Mouse (Mus musculus): Measurements from ENCODE around the gene Cysltr1.

The Cysltr1 gene

GRCm38 (mm10) chrX:106603386-106603785 lies at the start of gene Cysltr1:
Cysltr1 (minus strand) TSS chrX:106603679.
- DNase-seq (ENCODE audit: low spot score in 2 of 2): peak in 1 of 2 experiments; percentile 0

- DNase-seq (ENCODE audit: low spot score in 2 of 2): no peak
Measured at GRCm38 (mm10) chrX:106634799-106635541, 31.5 kb upstream of the Cysltr1 start.

GRCm38 (mm10) chrX:106633543-106633942 lies 30.1 kb upstream of the Cysltr1 start:
- no peak for DNase-seq (ENCODE audit: low spot score in 2 of 2)

- DNase-seq (ENCODE audit: low spot score in 2 of 2): no peak
Measured at GRCm38 (mm10) chrX:106628514-106628913, 25.0 kb upstream of the Cysltr1 start.

GRCm38 (mm10) chrX:106623667-106624066 lies 20.2 kb upstream of the Cysltr1 start:
- DNase-seq (ENCODE audit: low spot score in 2 of 2): no peak

GRCm38 (mm10) chrX:106622512-106622911 lies 19.0 kb upstream of the Cysltr1 start:
- no peak for DNase-seq (ENCODE audit: low spot score in 2 of 2)

GRCm38 (mm10) chrX:106602574-106603258 lies 763 bp downstream of the Cysltr1 start:
- no peak for DNase-seq (ENCODE audit: low spot score in 2 of 2)

- no peak for DNase-seq (ENCODE audit: low spot score in 2 of 2)
Measured at GRCm38 (mm10) chrX:106595904-106596303, 7.6 kb downstream of the Cysltr1 start.

GRCm38 (mm10) chrX:106593914-106594313 lies 9.6 kb downstream of the Cysltr1 start:
- DNase-seq (ENCODE audit: low spot score in 2 of 2): no peak

GRCm38 (mm10) chrX:106582886-106583285 lies 20.6 kb downstream of the Cysltr1 start, which contains the start of gene Gm5127:
Gm5127 (plus strand) TSS chrX:106583186.
- DNase-seq (ENCODE audit: low spot score in 2 of 2): no peak

- no peak for DNase-seq (ENCODE audit: low spot score in 2 of 2)
Measured at GRCm38 (mm10) chrX:106582197-106582596, 21.3 kb downstream of the Cysltr1 start.

- DNase-seq (ENCODE audit: low spot score in 2 of 2): no peak
Measured at GRCm38 (mm10) chrX:106580410-106580809, 23.1 kb downstream of the Cysltr1 start.

- no peak for DNase-seq (ENCODE audit: low spot score in 2 of 2)
Measured at GRCm38 (mm10) chrX:106578966-106579365, 24.5 kb downstream of the Cysltr1 start.

- DNase-seq (ENCODE audit: low spot score in 2 of 2): no peak
Measured at GRCm38 (mm10) chrX:106555457-106555856, 48.0 kb downstream of the Cysltr1 start.

GRCm38 (mm10) chrX:106536359-106536758 lies 67.1 kb downstream of the Cysltr1 start:
- DNase-seq (ENCODE audit: low spot score in 2 of 2): no peak

Measured in left cerebral cortex, adult 9 months (tissue).